Mouse (Mus musculus) hematopoietic multipotent progenitor cell, adult 10-12 weeks (in vitro differentiated cells): ENCODE results near the gene Neto2. TPM values are rescaled to one million over a fixed set of nuclear protein-coding genes. Genes with fewer than 3 reads are reported as not detected.

Experiments
- polyA plus RNA-seq: library from polyadenylated mRNA; stranded (reverse); fragments of >175 nt; gene quantifications from 2 replicates; pipeline ENCODE4 v1.2.3, GENCODE M21; 2012; ENCODE audit warnings: low replicate concordance

Gene Neto2
- polyA plus RNA-seq = 0.14 and 0.22 TPM in 2 replicates

GRCm38 (mm10) chr8:85700751-85701351 lies at the start of gene Neto2:
TSS of gene Neto2 (minus strand) at chr8:85700924.

Other genes starting within 250 kb of the Neto2 start
- 0.66 and 3.1 TPM in 2 replicates for gene Gpt2, start 208.3 kb downstream of the Neto2 start, polyA plus RNA-seq
- 44.7 and 70.0 TPM in 2 replicates for gene Dnaja2, start 145.6 kb downstream of the Neto2 start, polyA plus RNA-seq
- 9.1 and 10.1 TPM in 2 replicates for gene Itfg1, start 140.0 kb upstream of the Neto2 start, polyA plus RNA-seq
- 1.8 and 2.1 TPM in 2 replicates for gene Phkb, start 140.0 kb upstream of the Neto2 start, polyA plus RNA-seq